Mouse (Mus musculus): ENCODE data around the gene Coro1a.

Coro1a gene

DNA sequence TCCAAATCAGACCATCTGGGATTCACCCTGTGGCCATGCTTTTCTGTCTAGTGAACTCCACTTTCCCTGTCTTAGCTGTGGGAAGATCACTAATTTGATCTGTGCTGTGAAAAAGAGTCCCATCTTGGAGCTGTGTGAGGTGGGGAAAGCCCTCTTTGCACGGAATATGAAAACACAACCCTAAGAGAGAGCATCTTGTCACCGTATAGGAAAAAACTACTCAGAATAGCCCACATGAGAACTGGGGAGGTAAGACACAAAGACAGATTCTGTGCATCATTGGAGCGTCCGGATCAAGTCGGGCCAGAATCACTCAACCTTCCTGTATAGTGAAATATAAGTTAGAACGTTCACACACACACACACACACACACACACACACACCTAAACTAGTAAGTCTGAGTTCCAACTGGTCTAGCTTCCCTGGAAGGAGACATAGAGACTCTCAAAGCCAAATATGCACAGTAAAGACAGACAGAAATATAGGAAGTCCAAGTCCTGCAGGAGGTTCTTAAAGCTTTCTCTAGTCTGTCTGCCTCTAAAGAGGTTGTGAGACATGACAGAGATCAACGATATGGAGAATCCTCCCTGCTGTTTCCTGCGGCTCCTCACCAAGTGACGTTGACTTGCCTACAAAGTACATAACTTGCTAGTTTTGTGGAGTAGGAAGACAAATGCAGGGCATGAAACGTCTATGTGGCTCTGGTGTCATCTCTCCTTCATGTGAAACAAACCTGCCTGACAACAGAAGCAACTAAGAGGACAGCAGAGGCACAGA is 777 bp upstream of the Coro1a start:
- DNase-seq (ENCODE audit: low spot score in 2 of 2): no peak

DNA sequence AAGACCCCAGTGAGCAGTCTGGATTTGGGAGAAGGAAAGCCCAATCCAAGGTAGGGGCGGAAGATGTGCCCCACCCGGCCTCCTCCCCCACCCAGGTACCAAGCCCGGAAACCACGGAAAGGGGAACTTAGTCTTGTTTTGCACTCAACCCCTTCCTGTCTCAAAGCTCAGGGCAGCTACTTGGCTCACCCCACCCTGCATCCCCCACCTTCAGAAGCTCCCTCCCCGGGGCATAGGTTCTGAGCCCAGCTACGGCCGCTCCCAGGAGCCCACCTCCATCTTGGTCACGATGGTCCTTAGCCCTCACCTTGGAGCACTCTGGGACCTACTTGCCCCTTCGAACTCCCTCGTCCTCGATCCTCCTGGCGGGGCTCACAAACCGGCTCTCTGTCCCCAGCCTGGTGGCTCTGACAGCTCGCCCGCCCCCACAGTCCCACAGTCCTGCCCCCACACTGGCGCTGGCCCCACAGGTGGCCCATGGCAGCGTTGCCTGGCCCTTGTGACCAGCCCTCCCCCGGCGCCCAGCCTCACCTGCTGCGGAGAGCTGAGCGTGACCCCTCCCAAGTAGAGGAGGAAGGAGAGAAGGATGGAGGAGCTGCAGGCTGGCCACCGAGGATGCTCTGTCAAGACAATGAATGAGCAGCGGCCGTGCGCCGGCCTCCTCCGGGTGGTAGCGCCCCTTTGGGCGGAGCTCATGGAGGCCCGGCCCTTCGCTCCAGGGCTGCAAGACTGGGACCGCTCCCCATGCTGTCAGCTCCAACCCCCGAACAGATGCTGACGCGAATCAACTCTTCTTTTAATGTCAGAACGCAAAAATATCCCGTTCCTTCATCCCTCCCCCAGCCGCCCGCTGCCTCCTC is 3.2 kb downstream of the Coro1a start:
- peak; percentile 95 to 96 for DNase-seq (ENCODE audit: low spot score in 2 of 2)

DNA sequence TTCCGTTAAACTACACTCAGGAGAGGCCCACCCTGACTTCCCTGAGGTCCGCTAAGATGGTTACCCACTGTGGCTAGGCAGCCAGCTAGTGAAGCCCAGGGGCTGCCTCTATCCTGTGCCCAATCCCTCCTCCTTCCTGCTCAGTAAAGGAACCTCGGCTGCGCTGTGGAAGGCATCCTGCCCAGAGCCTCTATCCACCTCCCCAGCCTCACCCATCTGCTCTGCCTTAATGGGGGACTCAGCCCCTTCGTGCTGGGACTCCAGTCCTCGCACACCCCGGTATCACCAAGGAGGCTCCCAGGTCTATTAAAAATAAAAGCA is 3.9 kb downstream of the Coro1a start:
- peak; percentile 53 to 55 for DNase-seq (ENCODE audit: low spot score in 2 of 2)

DNA sequence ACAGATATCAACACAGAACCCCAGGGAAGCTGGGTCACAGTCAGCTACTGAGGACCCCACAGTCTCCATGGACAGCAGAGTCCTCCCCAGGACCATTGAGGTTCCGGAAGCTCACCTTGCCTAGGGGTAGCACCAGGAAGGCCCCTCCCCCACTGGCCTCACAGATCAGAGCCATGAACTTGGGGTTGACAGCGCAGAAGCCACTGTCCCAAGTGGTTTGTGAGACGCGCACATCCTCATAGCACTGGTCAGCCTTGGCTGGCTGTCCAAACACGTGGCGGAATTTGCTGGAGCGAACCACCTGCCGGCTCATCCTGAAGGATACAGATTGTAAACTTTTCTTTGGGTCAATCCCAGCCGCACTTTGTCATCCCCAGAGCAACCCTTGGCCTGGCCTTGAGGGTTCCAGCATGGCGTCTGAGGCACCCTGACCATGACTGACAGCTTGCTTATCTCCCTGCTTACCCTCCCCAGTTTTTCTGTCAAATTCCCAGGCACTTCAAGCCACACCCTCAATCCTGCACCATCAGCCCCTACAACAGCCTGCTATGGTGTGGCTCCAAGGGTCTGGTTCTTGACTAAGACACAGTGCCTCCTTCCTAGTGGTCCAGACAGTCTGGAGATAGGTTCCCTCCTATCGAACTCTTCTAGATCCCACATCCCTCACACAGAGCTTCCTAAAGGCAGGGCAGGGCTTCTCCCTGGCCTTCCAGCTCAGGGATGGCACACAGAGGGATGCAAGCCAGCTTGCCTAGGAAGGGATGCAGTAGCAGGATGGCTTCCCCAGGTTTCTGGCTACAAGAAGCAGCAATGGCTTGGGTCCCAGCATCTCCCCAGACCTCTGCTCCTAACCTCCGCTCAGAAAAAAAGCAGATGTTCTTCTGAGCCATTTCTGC is 4.5 kb downstream of the Coro1a start:
- peak; percentile 40 to 49 for DNase-seq (ENCODE audit: low spot score in 2 of 2)

DNA sequence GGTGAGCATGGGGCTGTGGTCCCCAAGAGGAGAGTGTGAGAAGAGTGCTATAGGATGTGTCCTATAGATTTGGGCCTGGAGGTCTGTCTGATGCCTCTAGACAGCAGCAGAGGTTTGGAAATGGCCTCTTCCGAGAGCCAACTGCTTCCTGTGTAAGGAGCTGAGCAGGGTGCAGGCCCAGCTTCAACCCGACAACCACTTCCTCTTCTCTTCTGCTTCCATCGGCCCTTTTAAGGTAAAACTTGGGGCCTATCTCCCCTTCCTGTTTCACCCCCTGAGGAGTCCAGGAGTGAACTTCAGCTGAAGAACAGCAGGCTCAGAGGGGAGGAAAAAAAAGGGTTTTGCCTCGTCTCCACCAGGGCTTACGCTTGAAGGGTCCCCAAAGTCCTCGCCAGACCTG is 5.2 kb downstream of the Coro1a start:
- peak; percentile 48 to 61 for DNase-seq (ENCODE audit: low spot score in 2 of 2)

DNA sequence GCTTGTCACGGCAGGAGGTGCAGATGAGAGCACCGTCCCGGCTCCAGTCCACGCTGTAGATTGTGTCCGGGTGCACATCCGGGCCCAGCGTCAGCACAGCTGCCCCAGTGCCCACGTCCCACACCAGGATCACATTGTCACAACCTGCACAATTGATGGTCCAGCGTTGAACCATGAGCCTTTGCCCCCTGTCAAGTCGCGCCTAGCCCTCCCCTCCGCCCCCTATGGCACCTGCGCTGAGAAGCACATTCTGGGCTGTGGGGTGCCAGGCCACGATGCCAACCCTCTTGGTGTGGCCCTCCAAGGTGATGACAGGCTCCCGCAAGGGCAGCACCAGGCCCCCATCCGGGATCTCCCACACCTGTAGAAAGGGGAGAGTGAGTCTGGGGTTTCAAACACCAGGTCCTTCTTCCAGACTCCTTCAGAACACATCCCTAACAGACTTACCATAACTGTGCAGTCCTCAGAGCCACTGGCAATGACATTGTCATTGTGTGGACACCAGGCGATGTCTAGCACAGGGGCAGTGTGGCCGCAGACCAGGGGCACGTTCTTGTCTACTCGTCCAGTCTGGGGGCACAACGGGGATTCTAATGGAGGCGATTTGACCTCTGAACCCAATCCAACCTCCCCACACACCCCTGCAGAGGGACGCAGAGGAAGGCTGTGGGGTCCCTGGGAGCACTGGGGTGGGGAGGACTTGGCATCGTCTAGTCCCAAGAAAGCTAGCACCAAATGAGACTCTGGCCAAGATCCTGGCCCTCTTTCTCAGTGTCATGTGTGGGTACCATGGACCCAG is 5.8 kb downstream of the Coro1a start:
- no peak for DNase-seq (ENCODE audit: low spot score in 2 of 2)

DNA sequence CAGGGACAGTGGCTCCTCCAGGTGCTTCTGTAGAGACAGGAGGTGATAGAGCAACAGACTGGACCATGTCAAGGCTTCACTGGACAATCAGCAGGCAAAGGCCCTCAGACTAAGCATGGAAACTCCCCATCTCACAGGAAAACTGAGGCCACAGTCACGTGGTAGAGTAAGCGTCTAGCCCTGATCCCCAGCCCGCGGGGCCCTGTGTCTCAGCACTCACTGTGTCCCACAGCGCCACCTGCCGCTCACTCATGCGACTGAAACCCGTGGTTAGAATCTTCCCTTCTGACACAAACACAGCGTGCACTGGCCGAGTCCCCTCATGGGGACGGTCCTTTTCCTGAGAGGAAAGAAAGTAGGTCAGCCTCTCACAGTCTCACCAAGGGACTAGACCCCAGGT is 6.5 kb downstream of the Coro1a start:
- DNase-seq (ENCODE audit: low spot score in 2 of 2): peak; percentile 92 to 95

DNA sequence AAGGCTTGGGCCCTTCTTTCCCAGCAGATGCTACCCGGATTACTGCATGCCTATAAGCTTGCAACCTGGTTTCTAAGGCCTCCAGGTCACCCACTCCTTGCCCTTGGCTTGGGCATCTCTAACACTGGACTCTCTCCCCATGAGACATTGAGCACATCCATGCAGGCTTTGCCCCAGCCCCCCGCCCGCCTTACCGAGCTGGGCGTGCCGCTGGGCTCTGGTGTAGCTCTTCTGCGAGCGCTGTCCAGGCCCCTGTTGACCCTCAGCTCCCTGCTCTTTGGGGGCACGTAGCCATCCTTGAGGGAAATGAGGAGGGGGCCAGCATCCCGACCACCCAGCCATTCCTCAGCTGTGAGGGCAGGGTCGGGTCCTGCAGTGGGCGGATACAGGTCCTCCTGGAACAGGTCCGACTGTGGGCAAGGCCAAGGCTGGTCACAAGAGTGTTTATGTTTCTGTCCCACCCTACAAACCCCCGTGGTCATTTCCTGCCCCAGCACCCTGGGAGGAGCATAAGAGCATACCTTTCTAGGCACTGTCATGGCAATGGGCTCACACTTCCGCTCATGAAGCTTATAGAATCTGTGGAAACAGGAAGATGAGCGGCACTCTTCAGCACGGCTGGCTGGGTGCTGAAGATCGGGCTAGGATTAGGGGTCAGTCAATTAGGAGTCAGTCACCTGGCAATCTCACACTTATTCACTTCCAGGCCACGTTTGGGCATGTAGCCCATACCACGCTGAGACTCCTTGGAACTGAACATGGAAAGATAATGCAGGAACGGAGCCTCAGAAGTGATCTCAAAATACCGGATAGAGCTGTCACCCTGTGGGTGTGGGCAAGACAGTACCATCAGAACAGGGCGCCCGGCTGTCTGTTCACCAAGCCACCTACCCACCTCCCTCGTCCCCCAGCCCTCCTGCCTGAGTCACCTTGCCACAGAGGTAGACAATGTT is 7.2 kb downstream of the Coro1a start:
- DNase-seq (ENCODE audit: low spot score in 2 of 2): peak in 1 of 2 experiments; percentile 41

DNA sequence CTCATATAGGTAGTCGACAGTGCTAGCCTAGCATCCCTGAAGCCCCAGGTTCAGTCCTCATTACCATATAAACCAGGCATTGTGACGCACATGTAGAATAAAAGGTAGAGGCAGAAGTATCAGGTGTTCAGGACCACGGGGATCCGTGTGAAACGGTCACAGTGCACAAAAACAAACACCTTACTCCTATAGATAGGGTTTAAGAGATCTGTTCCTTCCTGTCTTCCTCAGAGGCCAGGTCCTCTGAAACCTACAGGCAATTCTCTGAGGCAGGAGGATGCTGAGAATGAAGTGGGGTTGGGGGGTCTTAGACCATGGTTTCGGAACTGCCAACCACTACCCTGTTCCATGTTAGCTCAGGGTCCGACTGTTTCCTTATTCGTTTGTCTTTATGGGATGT is 9.7 kb downstream of the Coro1a start:
- DNase-seq (ENCODE audit: low spot score in 2 of 2): no peak

DNA sequence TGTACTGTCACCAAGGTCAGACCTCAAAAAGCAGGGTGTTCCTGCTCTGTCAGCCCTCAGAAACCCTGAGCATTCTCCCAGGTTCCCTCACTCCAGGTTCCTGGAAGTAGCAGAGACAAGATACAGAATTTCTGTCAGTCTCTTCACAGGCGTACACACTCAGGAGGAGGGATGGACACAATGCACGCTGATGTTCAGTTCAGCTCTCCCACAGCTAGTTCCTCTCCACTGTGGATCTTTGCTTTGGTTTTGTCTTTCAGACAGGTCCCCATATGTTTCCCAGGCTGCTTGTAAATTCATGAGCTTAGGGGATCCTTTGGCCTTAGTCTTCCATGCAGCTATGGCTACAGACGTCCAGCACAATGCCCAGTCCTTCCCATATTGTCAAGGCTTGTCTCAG is 10.7 kb downstream of the Coro1a start:
- DNase-seq (ENCODE audit: low spot score in 2 of 2): no peak

DNA sequence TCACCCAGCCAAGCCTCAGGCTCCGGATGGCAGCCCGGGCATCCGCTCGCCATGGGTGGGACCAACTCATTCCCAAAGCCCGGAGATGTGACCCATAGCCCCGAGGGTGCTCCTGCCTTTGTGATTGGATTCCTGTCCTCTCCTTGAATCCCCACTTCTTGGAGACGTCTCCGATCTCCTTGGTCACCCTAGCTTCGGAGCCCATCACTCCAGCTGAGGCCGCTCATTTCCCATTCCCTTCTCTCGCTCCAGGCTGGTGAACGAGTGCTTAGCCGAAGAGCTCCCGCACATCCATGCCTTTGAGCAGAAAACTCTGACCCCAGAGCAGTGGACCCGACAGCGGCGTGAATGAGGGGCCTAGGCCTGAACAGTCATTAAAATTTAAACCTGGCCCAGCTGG is 11.3 kb downstream of the Coro1a start:
- no peak for DNase-seq (ENCODE audit: low spot score in 2 of 2)

DNA sequence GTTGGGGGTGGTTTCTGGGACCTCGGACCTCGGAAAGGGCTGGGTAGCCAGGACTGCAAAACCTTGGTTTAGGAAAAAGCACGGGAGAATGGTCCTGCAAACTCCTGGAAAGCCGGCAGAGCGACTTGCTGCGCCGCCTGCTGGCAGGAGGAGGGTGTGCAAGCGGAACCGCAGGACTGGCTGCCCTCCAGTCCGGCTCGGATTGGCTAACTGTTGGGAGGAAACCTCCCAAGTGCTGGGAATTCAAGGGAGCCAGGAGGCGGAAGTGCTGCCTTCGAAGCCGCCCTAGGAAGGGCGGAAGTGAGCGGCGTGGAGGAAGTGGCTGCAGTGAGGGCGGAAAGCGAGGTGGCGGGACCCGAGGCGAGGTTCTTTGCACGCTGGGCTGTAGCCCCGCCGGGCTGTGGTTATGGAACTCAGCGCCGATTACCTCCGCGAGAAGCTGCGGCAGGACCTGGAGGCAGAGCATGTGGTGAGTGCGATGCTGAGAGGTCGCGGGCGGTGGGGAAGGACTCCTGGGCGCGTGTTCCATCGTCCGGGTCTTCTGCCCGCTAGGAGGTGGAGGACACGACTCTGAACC is 11.9 kb downstream of the Coro1a start, which contains the start of gene Slx1b:
TSS of gene Slx1b (minus strand) at position 154 of the 577 bp plus-strand sequence.
- DNase-seq (ENCODE audit: low spot score in 2 of 2): peak; percentile 97 to 98

DNA sequence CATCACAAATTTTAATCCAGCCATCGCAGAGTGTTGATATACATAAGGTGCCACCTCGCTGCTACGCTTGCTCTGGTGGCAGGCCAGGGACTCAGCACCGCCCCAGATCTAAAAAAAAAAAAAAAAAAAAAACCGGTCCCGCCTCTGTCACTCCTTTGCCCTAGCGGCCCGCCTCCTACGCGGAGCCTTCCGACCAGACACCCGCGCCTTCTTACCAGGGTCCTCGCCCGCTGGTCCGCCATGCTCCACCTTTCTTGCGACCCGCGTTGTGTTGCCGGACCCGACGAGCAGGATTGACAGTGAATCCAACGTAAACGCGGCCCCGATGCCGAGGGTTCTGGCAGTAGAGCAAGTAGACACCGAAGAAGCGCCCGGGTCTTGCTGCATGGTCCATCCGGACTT is 12.4 kb downstream of the Coro1a start, which contains the start of gene Bola2:
TSS of gene Bola2 (plus strand) at position 192 of the 402 bp plus-strand sequence.
- DNase-seq (ENCODE audit: low spot score in 2 of 2): peak; percentile 77 to 84

DNA sequence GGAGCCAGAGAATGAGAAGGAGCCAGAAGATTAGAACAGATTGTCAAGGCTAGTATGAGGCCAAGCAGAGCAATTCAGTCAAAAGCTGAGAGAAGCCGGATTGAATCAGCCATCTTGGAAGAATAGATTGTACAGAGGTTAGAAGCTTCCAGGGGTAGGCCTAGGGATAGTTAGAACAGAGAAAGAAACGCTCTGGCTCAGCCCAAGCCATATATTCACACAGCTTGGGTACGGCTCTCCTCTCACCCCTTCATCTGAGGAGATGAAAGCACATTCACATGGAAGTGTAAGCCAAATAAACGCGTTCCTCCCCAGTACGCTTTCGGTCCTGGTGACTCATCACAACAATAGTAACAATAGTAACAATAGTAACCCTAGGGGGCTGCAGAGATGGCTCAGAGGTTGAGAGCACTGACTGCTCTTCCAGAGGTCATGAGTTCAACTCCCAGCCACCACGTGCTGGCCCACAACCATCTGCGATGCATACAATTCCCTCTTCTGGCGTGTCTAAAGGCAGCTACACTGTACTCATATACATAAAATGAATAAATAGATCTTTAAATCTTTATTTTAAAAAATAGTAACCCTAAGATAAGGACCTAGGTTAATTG is 13.0 kb downstream of the Coro1a start:
- DNase-seq (ENCODE audit: low spot score in 2 of 2): no peak

DNA sequence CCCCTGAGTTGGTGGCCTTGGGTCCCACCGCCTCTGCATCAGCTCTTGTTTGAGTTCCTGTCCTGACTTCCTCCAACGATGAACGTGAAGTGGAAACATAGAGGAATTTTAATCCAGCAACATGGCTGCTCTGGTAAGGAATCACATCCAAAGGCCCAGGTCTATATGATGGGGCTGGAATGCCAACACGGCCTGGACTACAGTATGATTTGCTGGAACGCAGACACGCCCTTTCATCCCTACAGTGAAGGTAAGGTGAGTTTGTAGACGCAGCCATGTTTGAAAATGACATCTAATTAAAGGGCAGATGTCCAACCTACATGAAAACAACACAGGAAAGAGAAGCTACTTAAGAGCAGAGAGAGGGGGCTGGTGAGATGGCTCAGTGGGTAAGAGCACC is 13.8 kb downstream of the Coro1a start:
- no peak for DNase-seq (ENCODE audit: low spot score in 2 of 2)

DNA sequence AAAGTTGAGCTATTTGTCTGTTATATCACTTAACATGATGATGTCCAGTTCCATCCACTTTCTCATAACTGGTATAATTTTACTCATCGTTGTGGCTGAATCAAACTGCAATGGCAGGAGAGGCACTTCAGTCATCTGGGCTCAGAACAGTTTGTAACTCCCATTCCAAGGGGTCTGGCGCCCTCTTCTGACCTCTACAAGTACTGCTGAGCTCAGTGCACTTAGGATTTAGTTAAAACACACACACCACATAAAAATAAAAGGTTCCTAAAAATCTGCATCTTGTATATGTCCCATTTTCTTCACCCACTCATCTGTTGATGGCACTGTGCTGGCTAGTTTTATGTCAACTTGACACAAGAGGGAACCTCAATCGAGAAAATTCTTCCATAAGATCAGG is 14.3 kb downstream of the Coro1a start:
- peak; percentile 88 to 89 for DNase-seq (ENCODE audit: low spot score in 2 of 2)

DNA sequence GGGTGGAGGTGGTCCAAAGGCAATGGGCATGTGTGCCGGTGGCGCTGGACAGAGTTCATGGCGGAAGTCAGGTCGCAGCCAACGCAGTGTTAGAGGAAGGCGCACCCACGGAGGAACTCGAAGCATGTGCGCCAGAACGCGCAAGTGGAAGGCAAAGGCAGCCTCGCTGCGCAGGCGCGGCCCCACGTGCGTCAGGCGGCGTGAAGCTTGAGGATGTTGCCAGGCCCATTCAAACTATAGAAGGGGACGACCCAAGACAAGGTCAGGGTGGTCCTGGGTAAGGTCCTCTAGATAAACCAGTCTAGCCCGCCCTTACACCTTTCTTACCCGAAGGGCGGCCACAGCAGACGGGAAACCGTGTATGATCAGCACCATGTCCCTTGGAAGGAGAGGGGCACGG is 15.2 kb downstream of the Coro1a start:
- DNase-seq (ENCODE audit: low spot score in 2 of 2): peak in 1 of 2 experiments; percentile 42

DNA sequence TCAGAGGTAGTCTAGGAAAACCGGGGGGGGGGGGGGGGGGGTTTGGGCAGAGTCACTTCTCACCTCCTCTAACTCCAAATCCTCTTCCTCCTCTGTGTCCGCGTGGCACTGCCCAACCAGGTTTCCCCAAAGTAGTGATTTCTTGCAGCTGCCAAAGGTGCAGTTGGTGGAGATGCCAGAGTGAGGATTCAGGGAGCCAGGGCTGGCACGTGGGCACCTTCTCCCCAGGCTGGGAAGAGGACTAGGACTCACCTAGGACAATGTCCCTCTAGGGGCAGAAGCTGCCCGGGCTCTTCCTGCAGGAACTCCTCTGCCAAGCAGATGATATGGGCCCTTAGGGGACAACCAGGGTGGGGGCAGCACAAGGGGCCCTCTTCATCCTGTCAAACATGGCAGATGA is 15.9 kb downstream of the Coro1a start:
- DNase-seq (ENCODE audit: low spot score in 2 of 2): no peak

DNA sequence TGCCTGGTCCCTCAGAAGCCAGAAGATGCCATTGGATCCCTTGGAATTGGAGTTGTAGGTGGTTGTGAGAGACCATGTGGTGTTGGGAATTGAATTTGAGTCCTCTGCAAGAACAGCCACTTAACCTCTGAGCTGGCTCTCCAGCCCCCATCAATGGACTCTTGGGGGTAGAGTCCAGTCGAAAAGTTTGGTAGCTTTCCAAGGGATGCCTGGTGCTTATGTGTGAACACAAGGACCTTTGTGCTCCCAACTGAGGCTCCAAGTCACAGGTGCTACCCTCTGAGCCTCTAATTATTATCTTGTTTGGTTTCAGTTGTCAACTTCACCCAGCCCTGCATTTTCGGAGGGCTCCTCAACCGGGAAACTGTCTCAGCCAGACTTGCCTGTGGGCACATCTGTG is 16.9 kb downstream of the Coro1a start:
- DNase-seq (ENCODE audit: low spot score in 2 of 2): no peak

Data from right cerebral cortex, postnatal 10 days (tissue).